Mouse (Mus musculus): ENCODE data around the gene Tmem199.
"Not testable (repeated sequence)": the region's sequence is repeated elsewhere in the genome, so short reads cannot be mapped to it uniquely, and the experiment has no call there.

The Tmem199 gene

GRCm38 (mm10) chr11:78512025-78512957 is at the start of gene Tmem199, which contains the start of gene Poldip2:
Gene Tmem199, minus strand, starts transcription at chr11:78512172.
Gene Poldip2, plus strand, starts transcription at chr11:78512193.
- DNase-seq (ENCODE audit: low read depth, low spot score), result peak; percentile 88

- peak; percentile 64 for DNase-seq (ENCODE audit: low read depth, low spot score)
Observed at GRCm38 (mm10) chr11:78560447-78560846, 48.5 kb upstream of the Tmem199 start.

- no peak for DNase-seq (ENCODE audit: low read depth, low spot score)
Observed at GRCm38 (mm10) chr11:78557241-78557640, 45.3 kb upstream of the Tmem199 start.

DNA sequence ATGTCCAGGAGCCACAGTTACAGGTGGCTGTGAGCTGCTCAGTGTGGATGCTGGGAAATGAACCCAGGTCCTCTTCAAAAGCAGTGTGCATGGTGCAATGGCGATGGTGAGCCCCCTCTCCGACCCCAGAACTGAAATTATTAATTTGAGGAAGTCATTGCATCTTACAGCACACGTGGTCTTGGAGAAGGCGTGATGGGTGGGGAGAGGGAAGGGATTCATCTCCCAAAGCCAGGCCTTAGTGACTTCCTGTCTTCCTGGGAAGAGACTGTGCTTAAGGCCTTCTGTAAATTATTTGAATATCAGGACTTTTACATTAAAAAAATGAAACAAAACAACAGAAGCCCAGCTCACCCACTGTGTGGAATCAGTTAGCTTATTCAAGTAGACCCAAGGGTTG is 44.1 kb upstream of the Tmem199 start:
- no peak for DNase-seq (ENCODE audit: low read depth, low spot score)

DNA sequence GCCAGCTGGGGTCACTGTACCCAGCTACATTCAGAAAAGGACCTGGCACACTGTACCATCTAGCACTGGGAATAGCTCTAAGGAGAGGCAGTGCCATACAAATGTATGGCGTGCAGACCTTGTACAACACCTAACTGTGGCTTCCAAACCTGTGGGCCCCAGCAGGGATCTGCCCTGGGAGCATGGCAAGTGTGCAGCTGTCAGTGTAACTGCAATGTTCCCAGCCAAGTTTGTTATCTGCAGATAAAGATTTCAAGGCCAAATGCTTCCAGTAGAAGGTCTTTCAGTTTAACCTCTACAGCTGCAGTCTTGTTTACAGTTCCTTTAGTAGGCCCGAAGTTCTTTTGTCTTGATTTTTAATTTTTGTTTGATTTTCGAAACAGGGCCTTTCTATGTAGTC is 43.7 kb upstream of the Tmem199 start:
- no peak for DNase-seq (ENCODE audit: low read depth, low spot score)

GRCm38 (mm10) chr11:78551059-78551398 is 39.1 kb upstream of the Tmem199 start:
- no peak for DNase-seq (ENCODE audit: low read depth, low spot score)

DNA sequence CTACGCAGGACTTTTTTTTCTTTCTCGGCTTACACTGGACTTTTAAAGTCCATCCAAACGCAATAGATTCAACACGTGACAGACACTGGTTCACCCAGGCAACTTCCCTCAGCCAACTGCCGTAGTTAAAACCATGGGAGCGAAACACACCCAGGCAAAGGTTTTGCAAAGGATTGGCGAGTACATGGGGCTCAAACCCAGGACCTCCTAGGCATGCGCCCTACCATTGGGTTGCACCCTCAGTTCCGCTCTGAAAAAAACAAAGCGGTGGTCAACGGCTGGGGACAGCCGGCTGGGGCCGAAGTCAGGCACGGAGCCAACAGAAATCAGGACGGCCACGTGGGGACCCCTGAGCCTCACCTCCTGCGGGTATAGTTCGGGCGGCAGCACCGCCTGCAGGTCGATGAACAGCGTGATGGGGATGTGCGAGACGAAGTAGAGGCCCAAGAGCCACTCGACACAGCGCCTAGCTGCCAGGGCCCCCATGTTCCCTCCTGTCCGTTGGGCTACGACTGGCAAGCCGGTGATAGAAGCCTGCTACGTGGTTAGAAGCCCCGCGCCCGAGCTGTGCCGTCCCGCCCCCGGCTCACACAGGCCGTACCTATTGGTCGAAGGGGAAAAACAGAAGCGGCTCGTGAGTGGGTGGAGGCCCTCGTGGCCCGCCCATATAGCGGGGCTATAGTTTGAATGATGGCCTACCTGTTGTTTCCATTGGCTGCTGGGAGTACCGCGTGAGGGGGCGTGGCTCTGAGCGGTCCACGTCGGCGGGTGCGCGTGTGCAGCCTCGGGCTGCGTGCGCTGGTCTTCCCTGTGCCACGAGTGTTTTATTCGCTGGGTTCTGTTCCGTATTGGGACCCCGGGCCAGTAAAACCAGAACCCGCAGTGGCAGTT is 38.4 kb upstream of the Tmem199 start, which contains the start of gene Tmem97:
Gene Tmem97 (minus strand): TSS at position 610 of the 891 bp plus-strand sequence.
- peak; percentile 81 for DNase-seq (ENCODE audit: low read depth, low spot score)

GRCm38 (mm10) chr11:78549491-78549987 is 37.6 kb upstream of the Tmem199 start:
- DNase-seq (ENCODE audit: low read depth, low spot score), result no peak

DNA sequence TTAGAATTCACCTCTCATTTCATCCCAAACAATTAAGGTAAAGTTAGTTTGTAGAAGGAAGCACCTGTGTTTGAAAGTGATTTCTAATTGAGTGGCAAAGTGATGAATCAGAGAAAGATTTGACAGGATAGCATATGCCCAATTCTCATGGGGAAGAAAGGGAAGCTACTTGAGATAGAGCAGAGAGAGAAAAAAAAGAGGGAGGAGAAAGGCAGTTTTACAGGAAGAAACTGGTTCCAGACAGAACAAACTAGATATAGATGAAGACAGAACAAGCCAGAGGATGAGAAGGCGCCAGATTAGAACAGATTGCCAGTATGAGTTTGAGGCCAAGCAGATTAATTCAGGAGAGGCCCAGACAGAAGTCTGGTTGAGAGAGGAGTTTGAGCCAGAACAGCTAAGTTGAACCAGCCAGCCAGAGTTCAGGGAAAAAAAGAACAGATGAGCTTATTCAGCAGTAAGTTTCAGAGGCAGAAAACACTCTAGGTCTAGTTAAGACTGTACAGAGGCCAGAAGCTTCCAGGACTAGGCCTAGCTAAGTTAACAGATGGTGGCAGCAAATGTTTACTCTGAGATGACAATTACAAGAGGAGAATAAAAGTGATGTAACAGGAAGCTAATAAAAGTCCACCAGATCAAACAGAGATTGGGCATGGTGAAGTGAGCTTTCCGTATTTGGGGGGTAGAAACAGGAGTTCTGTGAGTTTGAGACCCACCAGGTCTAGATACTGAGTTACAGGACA is 35.9 kb upstream of the Tmem199 start:
- DNase-seq (ENCODE audit: low read depth, low spot score), result no peak

DNA sequence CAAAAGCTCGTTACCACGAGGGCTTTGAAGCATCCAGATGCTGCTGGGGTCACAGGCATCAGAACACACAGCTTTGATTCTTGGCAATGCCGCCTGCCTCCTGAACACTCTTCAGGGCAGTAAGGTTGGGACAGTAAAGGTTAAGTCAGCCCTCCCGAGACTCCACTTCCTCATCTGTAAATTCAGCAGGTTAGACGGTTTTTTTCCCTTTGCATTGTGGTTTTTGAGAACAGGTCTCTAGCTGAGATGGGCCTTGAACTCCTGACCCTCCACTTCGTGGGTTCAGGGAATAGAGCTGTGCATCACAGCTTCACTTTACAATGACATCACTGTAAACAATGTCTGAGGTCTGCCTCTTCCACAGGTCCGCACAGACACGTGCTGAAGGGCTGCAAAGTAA is 33.2 kb upstream of the Tmem199 start:
- DNase-seq (ENCODE audit: low read depth, low spot score), result no peak

- DNase-seq (ENCODE audit: low read depth, low spot score), result no peak
Observed at GRCm38 (mm10) chr11:78544449-78545111, 32.6 kb upstream of the Tmem199 start.

DNA sequence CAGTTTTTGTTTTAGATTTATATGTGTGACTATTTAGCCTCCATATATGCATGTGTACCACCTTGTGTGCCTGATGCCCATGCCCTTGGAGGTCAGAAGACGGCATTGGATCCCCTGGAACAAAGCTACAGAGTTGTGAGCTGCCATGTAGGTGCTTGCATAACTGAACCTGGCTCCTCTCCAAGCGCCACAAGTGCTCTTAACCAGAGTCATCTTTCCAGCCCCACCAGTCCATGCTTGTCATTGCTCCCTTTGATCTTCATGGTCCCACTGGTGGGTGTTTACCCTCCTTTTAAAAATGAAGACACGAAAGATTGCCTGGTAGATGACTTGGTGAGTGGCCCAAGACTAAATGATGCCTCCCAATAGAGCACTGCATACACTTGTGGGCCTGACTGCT is 28.4 kb upstream of the Tmem199 start:
- DNase-seq (ENCODE audit: low read depth, low spot score), result no peak

GRCm38 (mm10) chr11:78536690-78537084 is 24.7 kb upstream of the Tmem199 start:
- no peak for DNase-seq (ENCODE audit: low read depth, low spot score)

DNA sequence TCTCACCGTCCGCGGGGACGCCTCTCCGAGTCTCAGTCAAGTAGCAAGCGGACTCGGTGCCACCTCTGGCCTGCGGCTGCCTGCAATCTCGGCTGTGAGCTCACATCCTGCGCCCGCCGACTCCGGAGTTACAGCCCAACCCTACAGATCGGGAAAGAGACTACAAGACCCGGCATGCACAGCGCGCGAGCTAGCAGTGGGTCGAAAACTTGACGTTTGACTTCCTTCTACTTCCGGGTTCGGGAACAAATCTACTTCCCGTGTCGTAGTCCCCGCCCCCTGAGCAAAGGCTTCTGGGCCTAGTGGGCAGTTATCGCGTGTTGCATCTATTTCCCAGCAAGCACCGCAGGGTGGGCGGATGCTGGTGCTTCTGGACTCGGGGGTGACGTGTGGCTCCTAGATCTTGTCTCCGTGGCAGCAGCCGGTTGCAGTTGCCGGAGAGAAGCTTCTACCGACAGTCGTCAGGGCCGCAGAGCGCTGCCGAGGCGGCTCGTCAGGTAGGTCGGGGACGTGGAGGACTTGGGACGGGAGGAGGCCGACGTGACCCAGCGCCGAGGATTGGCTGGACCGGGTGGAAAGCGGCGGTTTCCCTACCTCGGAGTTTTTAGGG is 24.2 kb upstream of the Tmem199 start, which contains the start of the genes Tnfaip1 and Ift20:
Gene Tnfaip1 (minus strand): TSS at position 253 of the 610 bp plus-strand sequence.
Gene Ift20 (plus strand): TSS at position 282 of the 610 bp plus-strand sequence.
- peak; percentile 96 for DNase-seq (ENCODE audit: low read depth, low spot score)

DNA sequence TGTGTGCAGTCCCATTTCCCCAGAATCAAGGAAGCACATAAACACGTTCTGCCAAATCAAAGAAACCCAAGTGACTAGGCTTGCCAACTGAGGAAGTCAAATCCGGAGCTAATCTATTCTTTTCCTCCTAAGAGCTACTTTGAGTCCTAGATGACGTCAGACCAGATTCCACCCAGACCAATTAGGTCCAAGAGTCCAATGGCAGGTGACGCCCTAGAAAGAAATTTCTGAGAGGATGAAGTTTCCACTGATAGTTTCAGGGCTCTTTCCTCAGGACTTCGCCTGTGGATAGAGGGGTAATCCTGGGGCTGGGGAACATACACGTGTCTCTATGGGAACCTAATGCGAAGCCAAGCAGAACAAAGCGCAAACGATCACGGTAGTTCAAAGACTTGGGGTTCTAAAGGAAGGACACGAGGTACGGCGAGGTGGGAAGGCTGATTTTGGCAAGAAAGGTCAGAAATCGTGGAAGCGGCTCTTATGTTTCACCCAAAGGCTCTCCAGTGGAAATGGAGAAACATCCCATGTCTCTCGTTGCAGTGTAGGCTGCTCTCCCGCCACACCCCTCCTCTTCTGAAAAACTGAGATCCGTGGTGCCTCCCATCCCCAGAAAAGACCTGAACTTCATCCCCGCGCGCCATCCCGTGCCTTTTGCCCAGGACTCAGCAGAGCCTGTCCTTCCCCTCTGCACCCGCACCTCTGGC is 23.6 kb upstream of the Tmem199 start:
- DNase-seq (ENCODE audit: low read depth, low spot score), result no peak

DNA sequence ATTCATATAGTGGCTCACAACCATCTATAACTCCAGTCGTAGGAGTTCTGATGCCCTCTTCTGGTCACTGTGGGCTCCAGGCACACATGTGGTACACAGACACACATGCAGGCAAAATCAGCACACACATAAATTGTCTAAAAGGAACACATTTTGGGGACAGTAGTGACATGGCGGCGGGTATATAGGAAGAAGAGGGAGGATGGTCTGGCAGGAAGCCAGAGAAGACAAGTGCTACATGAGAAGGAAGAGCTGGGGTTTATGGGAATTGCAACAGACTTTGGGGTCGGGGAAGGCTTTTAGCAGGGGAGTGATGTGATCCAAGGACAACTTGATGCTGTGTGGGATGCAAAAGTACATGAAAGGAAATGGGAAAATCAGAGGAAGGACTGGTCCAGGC is 22.5 kb upstream of the Tmem199 start:
- no peak for DNase-seq (ENCODE audit: low read depth, low spot score)

- not testable (repeated sequence) for DNase-seq (ENCODE audit: low read depth, low spot score)
Observed at GRCm38 (mm10) chr11:78531515-78531914, 19.5 kb upstream of the Tmem199 start.

- DNase-seq (ENCODE audit: low read depth, low spot score), result no peak
Observed at GRCm38 (mm10) chr11:78531046-78531445, 19.1 kb upstream of the Tmem199 start.

- DNase-seq (ENCODE audit: low read depth, low spot score), result no peak
Observed at GRCm38 (mm10) chr11:78530001-78530400, 18.0 kb upstream of the Tmem199 start.

GRCm38 (mm10) chr11:78528714-78529113 is 16.7 kb upstream of the Tmem199 start:
- no peak for DNase-seq (ENCODE audit: low read depth, low spot score)

Measured in retina, adult 2 months (tissue).